Mouse (Mus musculus) heart, adult 9 months (tissue): ENCODE data around the gene Wdr24.

Experiments used
- DNase-seq, 2 experiments: peaks; one replicate each; pipeline ENCODE4 v3.0.0; 2022; ENCODE audit warnings: low spot score in 2 of 2

Wdr24 gene

DNA sequence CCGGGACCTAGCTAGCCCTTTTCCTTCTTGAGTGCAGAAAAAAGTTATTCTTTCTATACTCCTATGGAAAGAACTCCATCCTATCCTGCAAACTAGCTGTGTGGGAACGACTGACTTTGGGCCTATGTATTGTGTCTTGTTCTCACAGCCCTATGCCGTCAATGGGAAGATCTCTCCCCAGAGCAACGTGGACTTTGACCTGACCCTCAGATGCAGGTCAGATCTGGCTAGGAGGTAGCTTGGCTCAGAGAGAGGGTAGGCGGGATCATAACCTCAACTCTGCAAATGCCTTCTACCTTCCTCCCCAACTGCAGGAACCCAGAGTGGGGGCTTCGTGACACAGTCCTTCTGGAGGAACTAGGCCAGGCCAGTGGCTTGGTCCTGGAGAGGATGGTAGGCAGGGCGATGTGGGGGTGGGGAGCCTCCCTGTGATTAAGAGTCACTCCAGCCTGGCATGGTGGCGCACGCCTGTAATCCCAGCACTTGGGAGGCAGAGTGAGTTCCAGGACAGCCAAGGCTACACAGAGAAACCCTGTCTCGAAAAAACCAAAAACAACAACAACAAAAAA, 53.0 kb downstream of the Wdr24 start:
- no peak for DNase-seq

DNA sequence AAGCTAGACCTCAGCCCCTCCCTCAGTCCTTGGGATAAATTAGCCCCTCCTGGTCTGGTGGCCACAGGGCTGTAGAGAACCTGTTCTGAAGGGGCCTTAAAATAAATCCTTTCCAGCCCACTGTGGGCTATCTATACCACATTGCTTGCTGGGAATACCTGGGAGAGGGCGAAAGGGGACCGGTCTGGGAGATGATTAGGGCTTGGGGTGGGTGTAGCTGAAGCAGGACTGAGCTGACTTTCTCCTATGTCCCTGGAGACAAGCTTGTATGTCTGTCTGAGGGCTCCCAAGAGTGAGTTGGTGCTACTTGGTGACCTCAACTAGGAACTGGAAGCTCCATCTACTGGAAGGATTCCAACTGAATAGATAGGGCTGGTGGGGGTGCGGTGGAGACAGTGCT, 53.6 kb downstream of the Wdr24 start:
- DNase-seq, result no peak

GRCm38 (mm10) chr17:25877741-25878610, 54.5 kb downstream of the Wdr24 start:
- DNase-seq, result no peak
